Mouse (Mus musculus) kidney, postnatal 10 days (tissue): ENCODE results near the gene Blmh.
A peak's percentile ranks its signal among the peaks of the same experiment; 100 is the strongest.

Source experiments
- DNase-seq: peaks from one replicate; pipeline ENCODE4 v3.0.0; 2021; ENCODE audit warnings: mixed read lengths

Gene Blmh

DNA sequence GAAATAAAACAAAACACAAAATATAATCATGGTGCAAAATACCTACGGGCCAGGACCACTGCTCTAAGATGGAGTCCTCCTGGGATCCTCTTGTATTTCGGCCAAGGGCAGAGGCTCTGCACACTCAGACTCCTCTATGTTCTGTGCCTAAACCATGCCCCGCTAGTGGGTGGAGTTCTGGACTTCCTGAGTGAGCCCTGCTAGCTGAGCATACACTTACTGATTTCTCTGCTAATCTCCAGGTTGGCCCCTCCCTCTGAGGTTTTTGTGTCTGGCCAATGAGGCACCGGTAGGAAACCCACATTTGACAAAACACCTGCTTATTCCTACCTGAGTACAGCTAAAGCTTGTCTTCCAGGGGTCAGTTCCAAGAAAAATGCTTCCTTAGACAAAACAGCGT, 76.1 kb downstream of the Blmh start:
- DNase-seq = no peak

DNA sequence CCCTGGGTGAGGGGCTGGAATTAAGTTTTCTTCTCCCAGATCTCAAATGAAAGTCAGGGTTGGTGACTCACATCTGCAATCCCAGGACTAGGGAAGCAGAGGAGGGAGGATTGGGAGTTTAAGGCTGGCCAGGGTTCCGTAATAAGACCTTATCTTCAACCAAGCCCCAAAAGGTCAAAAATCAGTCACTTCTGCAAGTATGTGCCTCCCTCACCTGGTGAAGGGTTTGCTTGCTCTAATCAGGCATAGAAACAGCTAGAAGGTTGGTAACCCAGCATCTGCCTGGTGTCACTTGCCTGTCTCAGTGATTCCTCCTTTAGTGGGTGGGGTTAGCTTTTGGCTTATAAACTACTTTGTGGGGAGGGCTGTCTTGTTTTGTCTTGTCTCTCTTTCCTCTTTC, 77.8 kb downstream of the Blmh start:
- no peak for DNase-seq

DNA sequence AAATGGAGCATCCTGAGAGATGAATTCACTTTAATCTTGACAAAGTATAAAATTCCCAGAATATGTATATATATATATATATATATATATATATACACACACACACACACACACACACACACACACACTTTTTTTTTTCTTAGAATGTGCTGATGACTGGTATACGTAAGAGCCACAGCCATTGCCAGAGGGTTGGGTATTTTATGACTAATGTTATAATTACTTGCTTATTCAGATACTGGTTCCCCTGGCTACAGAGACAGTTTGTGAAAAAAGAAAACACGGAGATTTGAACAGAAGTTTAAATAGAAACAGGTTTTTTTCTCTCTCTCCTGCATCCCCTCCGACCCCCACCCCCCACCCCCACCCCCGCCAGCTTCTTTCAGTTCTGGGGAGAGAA, 81.3 kb downstream of the Blmh start:
- no peak for DNase-seq

DNA sequence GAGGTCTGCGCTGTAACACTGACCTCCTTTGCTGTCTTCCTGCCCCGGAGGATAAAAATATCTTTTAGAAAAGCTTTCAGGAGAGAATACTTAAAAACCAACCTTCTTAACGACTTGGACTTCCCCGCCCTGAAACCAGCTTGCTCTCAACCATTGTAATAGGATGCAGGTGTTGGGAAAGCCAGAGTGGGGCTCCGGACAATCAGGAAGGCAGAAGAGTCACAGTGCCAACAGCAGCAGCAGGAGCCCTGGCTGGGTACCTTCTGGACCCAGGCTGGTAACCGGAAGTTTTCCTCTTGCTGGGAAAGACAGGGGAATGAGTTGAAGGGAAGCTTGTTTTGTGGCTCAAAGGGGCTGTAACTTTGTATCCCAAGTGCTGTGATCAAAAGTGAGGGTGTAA, 82.0 kb downstream of the Blmh start:
- DNase-seq = no peak

DNA sequence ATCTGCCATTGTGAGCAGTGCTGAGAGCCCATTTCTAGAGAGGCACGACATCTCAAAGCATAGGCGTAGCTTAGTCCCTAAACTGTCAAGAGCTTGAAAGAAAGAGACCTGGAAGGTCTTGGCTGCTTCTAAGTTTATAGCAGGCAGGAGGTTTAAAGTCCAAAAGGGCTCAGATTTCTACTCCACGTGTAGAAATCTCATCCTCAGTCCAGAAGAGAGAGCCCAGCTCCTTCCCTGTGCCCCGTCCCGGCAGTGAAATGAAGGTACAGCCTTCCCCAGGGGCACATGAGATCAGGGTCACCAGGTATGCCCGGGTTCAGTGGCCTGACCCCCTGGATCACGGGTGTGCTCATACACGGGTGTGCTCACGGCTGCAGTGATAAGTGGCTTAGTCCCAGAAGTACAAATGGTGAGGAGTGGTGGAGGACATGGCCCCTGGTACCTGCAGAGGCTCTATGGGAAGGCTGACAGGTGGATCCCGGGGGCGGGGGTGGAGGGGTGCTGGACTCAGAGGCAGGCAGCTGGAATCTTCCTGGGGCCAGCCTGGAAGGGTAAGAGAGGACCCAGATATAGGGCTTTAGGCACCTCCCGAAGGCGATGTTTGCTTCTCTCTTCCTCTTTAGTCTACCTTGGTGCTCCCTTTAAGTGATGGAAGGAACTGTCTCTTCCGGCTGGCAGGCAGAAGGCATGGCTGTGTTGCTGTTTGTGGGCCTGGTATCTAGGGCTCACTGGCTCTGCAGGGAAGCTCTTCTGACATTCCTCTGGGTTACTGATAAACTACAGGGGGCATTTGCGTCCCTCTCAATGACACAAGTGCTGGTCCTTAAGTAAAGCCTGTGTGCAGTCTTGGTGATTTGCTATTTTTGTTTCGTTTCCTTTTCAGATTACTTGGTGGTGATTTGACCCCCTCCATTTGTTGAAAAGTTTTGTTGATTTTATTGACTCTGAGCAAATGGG, 84.7 kb downstream of the Blmh start:
- peak; percentile 17 for DNase-seq

DNA sequence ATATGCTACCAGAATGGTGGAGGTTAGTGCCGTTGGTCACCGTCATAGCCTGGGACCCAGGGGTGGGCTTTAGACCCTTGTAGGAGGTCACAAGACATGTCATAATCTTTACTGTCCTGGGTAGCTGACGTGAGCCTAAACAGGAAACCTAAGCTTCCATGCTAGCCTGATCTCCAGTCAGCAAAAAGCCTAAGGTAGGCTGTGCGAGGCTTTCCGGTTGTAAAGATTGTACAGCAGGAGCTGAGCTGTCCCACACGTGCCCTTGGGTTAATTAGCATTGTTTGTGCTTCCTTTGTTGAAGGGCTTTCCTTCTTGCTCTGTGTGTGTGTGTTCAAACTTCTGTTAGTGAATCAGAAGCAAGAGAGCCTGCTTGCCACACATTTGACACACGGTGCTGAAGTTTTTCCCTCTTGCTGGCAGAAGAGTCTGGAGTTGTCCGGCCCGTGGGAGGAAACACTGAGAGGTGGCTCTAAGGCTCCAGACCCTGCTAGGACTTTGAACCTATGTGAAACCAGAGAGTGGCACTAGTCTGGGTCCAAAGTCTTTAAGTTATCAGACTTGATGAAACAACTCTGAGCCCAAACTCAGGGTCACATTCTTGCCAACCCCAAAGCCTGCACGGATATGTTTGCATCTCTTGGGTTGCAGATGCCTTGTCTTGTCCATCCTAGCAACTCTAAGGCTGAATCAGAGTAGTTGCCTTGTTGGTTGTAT, 86.3 kb downstream of the Blmh start:
- DNase-seq = no peak

DNA sequence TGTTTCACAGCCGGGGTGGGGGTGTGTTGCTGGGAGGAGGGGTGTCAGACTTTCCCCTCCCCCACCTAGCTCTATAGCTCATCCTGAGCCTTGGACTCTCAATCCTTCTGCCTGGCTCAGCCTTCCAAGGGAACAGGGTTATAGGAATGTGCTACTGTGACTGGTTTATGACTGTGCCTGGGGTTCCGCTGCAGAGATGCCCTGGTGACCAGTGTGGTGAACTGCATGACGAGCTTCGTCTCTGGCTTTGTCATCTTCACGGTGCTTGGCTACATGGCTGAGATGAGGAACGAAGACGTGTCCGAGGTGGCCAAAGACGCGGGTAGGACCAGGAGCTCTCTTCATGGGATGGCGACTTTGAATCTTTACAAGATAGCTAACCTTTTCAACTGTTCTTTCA, 93.4 kb downstream of the Blmh start:
- no peak for DNase-seq

DNA sequence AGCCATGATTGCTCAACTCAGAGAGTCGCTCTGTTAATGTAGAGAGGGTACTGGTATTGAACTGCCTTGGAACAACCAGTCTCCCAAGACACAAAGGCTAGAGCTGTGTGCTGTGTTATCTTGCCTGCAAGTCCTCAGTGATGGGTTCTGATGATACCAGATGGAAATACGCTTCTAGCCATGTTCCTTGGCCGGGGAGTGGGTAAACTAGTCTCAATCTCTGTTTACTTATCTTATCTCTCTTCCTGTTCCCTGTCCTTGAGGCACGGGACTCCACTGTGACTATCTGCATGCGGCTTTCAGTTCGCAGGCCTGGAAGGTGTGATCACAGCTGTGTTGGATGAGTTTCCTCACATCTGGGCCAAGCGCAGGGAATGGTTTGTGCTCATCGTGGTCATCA, 94.9 kb downstream of the Blmh start:
- DNase-seq = no peak

DNA sequence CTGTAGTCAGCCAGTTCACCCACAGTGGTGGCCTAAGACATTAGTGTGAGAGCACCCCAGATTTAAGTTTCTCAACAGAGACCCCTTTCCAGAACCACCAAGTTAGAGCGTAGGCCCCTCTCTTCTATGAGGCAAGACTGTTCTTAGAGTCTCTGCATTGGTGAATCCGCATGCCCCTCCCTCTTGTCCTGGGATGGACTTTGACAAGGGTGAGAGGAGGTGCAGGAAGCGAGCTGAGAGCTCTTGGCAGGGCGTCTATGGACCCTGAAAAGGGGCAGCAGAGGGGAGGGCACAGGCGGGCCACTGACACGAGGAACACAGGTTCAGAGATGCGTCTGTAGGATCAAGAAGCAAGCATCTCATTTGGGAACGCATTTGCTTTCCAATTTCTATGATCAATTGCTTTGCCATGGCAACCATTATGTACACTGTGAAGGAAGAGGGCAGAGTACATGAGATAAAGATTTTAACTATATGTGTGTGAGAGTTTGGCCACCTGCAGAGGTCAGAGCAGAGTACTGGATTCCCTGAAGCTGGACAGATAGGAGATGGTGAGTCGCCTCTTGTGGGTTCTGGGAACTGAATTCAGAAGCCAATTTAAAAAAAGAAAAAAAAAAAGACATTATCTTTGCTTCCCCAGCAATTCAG, 97.3 kb downstream of the Blmh start:
- DNase-seq = peak; percentile 12

DNA sequence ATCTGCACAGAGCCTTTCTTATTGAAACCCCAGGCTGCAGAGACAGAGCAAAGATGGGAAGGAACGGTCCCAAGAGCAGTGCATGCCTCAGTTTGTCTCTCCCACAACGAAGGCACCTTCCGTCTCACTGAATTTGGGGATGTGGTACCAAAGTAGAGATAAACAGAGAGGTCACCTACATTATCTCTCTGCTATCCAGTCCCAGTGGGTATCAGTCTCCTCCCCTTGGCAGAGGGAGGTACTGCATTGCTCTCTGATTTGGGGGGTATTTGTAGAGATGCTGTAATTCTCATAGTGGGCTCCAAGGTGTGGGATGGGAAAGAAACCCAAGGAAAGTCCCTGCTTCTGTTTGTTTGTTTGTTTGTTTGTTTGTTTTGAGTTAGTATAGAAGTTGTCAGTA, 102.0 kb downstream of the Blmh start:
- no peak for DNase-seq

DNA sequence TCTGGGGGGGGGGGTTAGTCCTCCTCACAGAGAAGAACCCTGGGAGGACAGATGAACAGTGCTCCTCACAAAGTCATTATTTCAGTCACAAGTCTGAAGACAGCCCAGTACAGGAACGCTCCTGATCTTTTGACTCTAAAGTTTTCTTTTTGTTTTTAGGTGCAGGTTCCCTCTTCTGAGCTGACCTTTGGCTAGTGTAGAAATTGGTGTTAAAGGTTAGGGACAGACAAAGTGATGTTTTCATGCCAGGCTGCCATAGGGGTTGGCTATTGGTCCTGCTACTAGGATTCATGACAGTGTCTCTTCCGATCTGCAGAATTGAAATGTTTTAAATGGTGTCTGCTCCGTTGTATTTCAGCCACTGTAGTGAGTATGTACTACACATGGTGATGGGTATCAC, 103.5 kb downstream of the Blmh start:
- DNase-seq = no peak

DNA sequence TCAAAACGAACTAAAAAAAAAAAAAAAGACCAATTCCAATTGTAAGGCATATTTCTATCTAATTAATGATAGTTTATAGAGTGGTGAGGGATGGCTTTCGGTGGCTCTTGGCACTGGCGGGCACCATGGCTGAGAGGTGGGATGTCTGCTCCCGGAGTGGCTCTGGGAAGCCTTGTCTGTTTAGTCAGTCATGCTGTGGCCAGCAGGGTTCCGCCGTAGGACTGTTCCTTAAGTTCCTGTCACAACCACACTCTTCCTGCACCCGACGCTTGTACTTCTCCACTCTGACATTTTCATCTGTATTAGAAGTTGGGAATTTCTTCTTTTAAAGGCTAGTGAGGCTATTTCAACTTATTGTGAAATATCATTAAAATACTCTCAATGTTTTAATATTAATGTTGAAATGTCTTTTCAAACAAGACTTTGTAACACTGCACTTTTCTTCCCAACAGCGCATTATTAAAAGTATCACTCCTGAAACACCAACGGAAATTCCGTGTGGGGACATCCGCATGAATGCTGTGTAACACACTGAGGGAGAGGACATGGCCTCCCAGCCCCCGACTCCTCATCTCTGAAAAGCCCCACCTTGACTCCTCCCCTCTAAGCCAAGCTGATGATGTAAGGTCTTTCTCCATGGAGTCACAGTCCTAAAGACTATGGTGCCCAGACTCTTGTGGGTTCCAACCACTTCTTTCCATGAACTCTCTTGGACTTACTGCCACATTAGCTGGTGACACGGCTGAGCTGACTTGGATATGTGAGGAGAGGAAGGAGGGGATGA, 106.7 kb downstream of the Blmh start:
- no peak for DNase-seq
